Mouse (Mus musculus) megakaryocyte, embryonic 14.5 days (primary cell): ENCODE results near the gene Kiss1r.

Source experiments
- FLI1 ChIP-seq: IDR thresholded peaks from 2 replicates; pipeline ENCODE4 v1.6.1; 2012; ENCODE audit warnings: low read length, inconsistent platforms, mixed read lengths
- GATA1 ChIP-seq: IDR thresholded peaks from 3 replicates; pipeline ENCODE4 v1.6.1; 2012; ENCODE audit warnings: mixed read lengths, low read length, inconsistent platforms, borderline replicate concordance

GRCm38 (mm10) chr10:79930826-79931186 lies 14.0 kb downstream of the Kiss1r start:
- TF ChIP-seq GATA1 (no peak), FLI1 (no peak)
